Mouse (Mus musculus): ENCODE results near the gene Lman2l. TPM values are rescaled to one million over a fixed set of nuclear protein-coding genes. Genes with fewer than 3 reads are reported as not detected.

Gene Lman2l
- total RNA-seq (2021) (10 to 100 TPM; 26.3 to 26.5 TPM), polyA plus RNA-seq (2012; rRNA removed) (16.8 and 25.7 TPM in 2 replicates)
- long read RNA-seq, transcript Lman2l-204 (8 exons, 3,378 nt), result minor isoform, 12 of 42 reads
- long read RNA-seq, transcript Lman2l-202 (9 exons, 2,290 nt), result major isoform, 23 of 42 reads
- long read RNA-seq, partial matches to known transcripts, result 2 of 42 reads
- long read RNA-seq, other reads (novel, unspliced or antisense), result 5 of 42 reads

DNA sequence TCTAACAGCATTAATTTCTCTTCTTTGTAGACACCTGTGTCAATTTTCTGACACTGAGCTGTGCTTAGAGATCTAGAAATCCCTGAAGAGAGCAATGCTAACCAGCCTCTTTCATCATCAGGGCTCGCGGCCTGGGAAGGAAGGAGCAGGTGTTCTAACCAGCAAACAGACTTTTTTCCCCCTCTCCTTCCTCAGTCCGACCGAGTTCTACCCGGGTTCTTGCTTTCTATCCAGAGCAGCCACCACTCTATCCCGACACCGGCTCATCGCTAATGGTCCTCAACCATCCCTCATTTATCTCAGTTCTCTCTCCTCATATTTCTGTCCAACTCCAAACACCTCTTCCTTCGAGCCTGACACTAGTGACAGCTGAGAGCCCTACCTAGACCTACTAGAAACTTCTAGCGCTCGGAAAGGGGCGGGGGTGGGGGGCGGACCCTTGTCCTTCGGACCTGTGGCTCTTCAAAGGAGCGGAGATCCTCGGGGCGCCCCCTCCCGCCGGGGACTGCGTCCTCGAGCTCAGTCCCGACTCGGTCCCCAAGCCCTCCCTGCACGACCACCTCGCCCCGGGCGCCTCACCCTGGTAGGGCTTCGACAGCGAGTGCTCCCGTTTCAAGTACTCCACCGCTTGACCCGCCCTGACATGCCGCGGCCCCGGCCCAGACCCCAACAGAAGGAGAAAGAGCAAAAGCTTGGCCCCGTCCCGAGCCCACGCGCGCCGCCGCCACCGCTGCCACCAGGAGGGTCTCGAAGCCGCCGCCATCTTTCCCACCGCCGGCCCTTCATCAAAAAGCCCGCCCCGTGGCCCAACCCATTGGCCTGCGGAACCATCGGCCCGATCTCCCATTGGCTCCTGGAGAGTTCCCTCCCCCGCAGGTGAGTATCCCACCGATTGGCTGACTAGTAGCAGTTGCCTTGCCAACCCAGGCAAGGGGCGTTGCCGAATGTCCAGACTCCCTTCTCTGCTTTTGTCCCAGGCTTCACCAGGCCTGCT lies at the start of gene Lman2l:
Lman2l (minus strand) TSS at position 801 of the 994 bp plus-strand sequence.
- Histone ChIP-seq H3K4me3 (peak within 1 kb of the TSS; percentile 76), H3K27me3 (ENCODE audit: control insufficient read depth, insufficient read depth, low read length) (no peaks in the 10 kb centered on the region), H3K36me3 (ENCODE audit: control insufficient read depth, insufficient read depth, low read length) (no peaks in the 10 kb centered on the region), H3K27ac (peak within 1 kb of the TSS; percentile 64), H3K9ac (ENCODE audit: low read depth, low read length) (peak within 1 kb of the TSS; percentile 89), H3K79me2 (replicated peaks; ENCODE audit: control insufficient read depth, insufficient read depth, low read length) (no peaks in the 10 kb centered on the region), H3K4me1 (ENCODE audit: control insufficient read depth, insufficient read depth, low read length) (peaks cover 4% of the 10 kb centered on the region)
- TF ChIP-seq EP300 (IDR thresholded peaks at IDR 0.05; ENCODE audit: insufficient read depth, low read depth, low read length), result no peak
- peak; percentile 34 for TF ChIP-seq CTCF (IDR thresholded peaks at IDR 0.05)
- 0 out of 2 replicates have a peak, but pooled peaks have one; percentile 48 for TF ChIP-seq POLR2A (IDR thresholded peaks at IDR 0.05; ENCODE audit: insufficient read depth, low read depth, low read length)
- peak; percentile 92 to 96 for DNase-seq
- intact Hi-C loops (cut with DNase I), result loop anchor here (1.0 to 5.0 kb wide), 2 partner anchors 27 to 48 kb away; partner anchors contain the start of gene Cnnm4
- WGBS, result under 1% methylated on average over 57 of the region's 57 CpGs

DNA sequence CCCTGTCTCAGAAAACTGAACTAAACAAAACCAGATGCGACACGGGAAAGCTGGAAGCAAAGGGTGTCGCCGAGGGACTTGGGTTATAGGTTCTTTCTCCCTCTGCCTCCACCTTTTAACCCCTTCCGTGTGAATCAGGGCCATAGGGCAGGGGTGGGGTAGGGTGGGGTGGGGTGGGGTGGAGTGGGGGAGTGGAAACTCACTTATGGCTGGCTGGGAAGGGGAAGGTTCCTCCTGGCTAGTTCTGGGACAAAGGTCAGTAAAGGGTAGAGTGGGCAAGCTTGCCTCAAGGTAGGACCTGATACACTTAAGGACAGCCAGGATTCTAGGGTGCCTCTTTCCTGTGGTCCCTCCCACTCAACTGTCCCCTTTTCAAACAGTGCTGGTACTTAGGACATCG lies 48.2 kb upstream of the Lman2l start:
- 78% methylated on average over 6 of the region's 6 CpGs for WGBS
- no peaks in the 10 kb centered on the region for H3K79me2 ChIP-seq (replicated peaks; ENCODE audit: control insufficient read depth, insufficient read depth, low read length)
- H3K36me3 ChIP-seq (ENCODE audit: control insufficient read depth, insufficient read depth, low read length), result no peaks in the 10 kb centered on the region
- no peak overlapping the region for H3K9ac ChIP-seq (ENCODE audit: low read depth, low read length)
- intact Hi-C loops (cut with DNase I), result loop anchor here (2.0 to 5.0 kb wide), 3 partner anchors 20 to 168 kb away; no protein-coding TSS in a partner anchor
- no peaks in the 10 kb centered on the region for H3K27me3 ChIP-seq (ENCODE audit: control insufficient read depth, insufficient read depth, low read length)
- peaks cover 4% of the 10 kb centered on the region for H3K4me1 ChIP-seq (ENCODE audit: control insufficient read depth, insufficient read depth, low read length)
- no peak overlapping the region for H3K4me3 ChIP-seq
- no peak for DNase-seq
- no peak for TF ChIP-seq EP300 (IDR thresholded peaks at IDR 0.05; ENCODE audit: insufficient read depth, low read depth, low read length)
- no peak for TF ChIP-seq POLR2A (IDR thresholded peaks at IDR 0.05; ENCODE audit: insufficient read depth, low read depth, low read length)
- TF ChIP-seq CTCF (IDR thresholded peaks at IDR 0.05), result no peak
- no peak overlapping the region for H3K27ac ChIP-seq

DNA sequence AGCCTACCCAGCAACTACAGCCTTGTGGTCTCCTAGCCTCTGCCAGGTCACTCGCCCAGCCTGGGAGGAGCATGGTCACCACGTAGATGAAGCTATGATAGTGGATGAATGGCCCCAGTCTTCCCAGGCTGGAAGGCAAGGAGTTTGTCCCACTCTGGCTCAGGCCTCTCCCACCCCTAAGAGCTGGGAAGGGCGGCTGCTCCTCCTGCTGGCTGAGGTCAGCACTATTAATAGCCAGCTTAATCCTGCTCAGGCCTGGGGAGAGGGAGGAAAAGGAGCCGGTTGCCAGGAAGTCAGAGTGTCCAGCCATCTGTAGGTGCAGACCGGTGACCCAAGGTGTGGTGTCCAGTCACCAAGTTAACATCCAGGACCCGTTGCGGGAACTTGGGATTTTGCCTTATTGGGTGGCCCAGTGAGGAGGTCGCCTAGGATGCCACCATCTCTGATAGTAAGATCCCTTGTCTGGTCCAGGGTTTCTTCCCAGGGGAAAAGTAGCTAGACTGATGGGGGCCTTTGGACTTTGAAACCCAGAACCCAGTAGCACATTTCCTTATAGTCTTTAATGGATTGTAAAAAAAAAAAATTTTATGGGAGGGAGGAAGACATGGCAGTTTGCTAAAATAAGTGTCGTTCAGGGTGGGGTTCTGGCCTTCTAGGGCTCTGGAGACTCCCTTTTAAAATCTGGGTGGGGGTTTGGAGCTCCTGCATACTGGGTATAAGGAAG lies 47.5 kb upstream of the Lman2l start:
- DNase-seq, result peak; percentile 72 to 76
- intact Hi-C loops (cut with DNase I), result loop anchor here (2.0 to 5.0 kb wide), 3 partner anchors 20 to 168 kb away; no protein-coding TSS in a partner anchor
- no peaks in the 10 kb centered on the region for H3K79me2 ChIP-seq (replicated peaks; ENCODE audit: control insufficient read depth, insufficient read depth, low read length)
- peaks cover 4% of the 10 kb centered on the region for H3K4me1 ChIP-seq (ENCODE audit: control insufficient read depth, insufficient read depth, low read length)
- TF ChIP-seq CTCF (IDR thresholded peaks at IDR 0.05) (peak; percentile 71), EP300 (IDR thresholded peaks at IDR 0.05; ENCODE audit: insufficient read depth, low read depth, low read length) (no peak)
- peak overlapping the region; percentile 58 for H3K9ac ChIP-seq (ENCODE audit: low read depth, low read length)
- H3K4me3 ChIP-seq, result no peak overlapping the region
- H3K27ac ChIP-seq, result peak overlapping the region; percentile 65
- 20% methylated on average over 9 of the region's 9 CpGs for WGBS
- no peaks in the 10 kb centered on the region for H3K36me3 ChIP-seq (ENCODE audit: control insufficient read depth, insufficient read depth, low read length)
- H3K27me3 ChIP-seq (ENCODE audit: control insufficient read depth, insufficient read depth, low read length), result no peaks in the 10 kb centered on the region

DNA sequence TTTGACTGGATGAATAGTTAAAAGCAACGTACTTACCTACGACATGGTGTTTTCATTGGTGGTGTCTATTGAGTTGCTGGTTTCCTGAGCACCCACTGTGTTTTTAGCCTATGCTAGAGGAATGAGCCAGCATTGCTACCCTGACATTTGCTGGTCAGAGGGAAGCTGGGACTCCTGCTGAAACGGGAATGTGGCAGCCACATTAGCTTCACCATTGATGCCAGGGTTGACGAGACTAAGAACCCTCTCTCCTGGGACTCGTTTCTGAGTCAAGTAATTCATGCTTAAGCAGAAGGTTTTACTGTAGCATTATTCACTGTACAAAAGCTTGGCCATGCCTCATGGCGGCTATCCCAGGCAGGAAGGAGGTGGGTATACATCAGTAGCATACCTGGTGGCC lies 44.6 kb upstream of the Lman2l start:
- Histone ChIP-seq H3K27me3 (ENCODE audit: control insufficient read depth, insufficient read depth, low read length) (no peaks in the 10 kb centered on the region), H3K79me2 (replicated peaks; ENCODE audit: control insufficient read depth, insufficient read depth, low read length) (no peaks in the 10 kb centered on the region), H3K36me3 (ENCODE audit: control insufficient read depth, insufficient read depth, low read length) (no peaks in the 10 kb centered on the region), H3K4me3 (no peak overlapping the region), H3K27ac (no peak overlapping the region), H3K4me1 (ENCODE audit: control insufficient read depth, insufficient read depth, low read length) (peaks cover 4% of the 10 kb centered on the region), H3K9ac (ENCODE audit: low read depth, low read length) (no peak overlapping the region)
- no peak for TF ChIP-seq CTCF (IDR thresholded peaks at IDR 0.05)
- TF ChIP-seq POLR2A (IDR thresholded peaks at IDR 0.05; ENCODE audit: insufficient read depth, low read depth, low read length), result no peak
- TF ChIP-seq EP300 (IDR thresholded peaks at IDR 0.05; ENCODE audit: insufficient read depth, low read depth, low read length), result no peak
- intact Hi-C loops (cut with DNase I), result loop anchor here (5.0 kb wide), 1 partner anchor 47 kb away; no protein-coding TSS in a partner anchor
- DNase-seq, result no peak
- 79% methylated on average over 6 of the region's 6 CpGs for WGBS

DNA sequence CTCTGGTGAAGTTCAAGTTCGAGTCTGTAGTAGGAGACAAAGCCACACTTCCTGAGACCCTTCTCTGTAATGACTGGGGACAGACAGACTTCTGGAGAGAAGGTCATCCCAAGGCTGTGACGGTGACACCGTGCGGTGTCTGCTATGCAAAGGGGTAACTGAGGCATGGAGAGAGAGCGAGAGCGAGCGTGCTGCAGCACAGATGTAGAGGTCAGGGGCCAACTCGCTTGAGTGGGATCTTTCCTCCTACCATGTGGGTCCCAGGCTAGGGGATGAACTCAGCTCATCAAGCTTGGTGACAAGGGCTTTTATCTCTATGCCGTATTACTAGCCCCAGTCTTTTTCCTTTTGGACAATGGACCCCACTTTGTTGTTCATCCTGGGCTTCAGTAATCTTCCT lies 42.0 kb upstream of the Lman2l start:
- no peaks in the 10 kb centered on the region; the same call in 1 of the 2 replicates for H3K4me1 ChIP-seq (ENCODE audit: control insufficient read depth, insufficient read depth, low read length)
- no peak overlapping the region for H3K4me3 ChIP-seq
- no peaks in the 10 kb centered on the region for H3K27me3 ChIP-seq (ENCODE audit: control insufficient read depth, insufficient read depth, low read length)
- H3K79me2 ChIP-seq (replicated peaks; ENCODE audit: control insufficient read depth, insufficient read depth, low read length), result no peaks in the 10 kb centered on the region
- no peaks in the 10 kb centered on the region for H3K36me3 ChIP-seq (ENCODE audit: control insufficient read depth, insufficient read depth, low read length)
- DNase-seq, result no peak
- intact Hi-C loops (cut with DNase I), result no loop called here
- 88% methylated on average over 9 of the region's 9 CpGs for WGBS
- H3K9ac ChIP-seq (ENCODE audit: low read depth, low read length), result no peak overlapping the region
- TF ChIP-seq EP300 (IDR thresholded peaks at IDR 0.05; ENCODE audit: insufficient read depth, low read depth, low read length), result no peak
- TF ChIP-seq CTCF (IDR thresholded peaks at IDR 0.05), result no peak
- TF ChIP-seq POLR2A (IDR thresholded peaks at IDR 0.05; ENCODE audit: insufficient read depth, low read depth, low read length), result no peak
- no peak overlapping the region for H3K27ac ChIP-seq
